Mouse (Mus musculus) WW6 (cell line): ENCODE data around the gene Mum1.

Experiments used
- DNase-seq: peaks from one replicate; pipeline ENCODE4 v3.0.0-alpha.2; 2013; ENCODE audit warnings: low read depth, low spot score

Gene Mum1

GRCm38 (mm10) chr10:80226416-80227165, at the start of gene Mum1:
Mum1 (plus strand) TSS chr10:80226434.
- peak; percentile 99 for DNase-seq

- no peak for DNase-seq
Measured at GRCm38 (mm10) chr10:80177441-80178279, 48.6 kb upstream of the Mum1 start.

- no peak for DNase-seq
Measured at GRCm38 (mm10) chr10:80179068-80180051, 46.9 kb upstream of the Mum1 start, which contains the start of gene Efna2. Efna2 (plus strand) TSS chr10:80179482.

GRCm38 (mm10) chr10:80180288-80180687, 45.9 kb upstream of the Mum1 start:
- DNase-seq = no peak

- no peak for DNase-seq
Measured at GRCm38 (mm10) chr10:80180823-80181222, 45.4 kb upstream of the Mum1 start.

- no peak for DNase-seq
Measured at GRCm38 (mm10) chr10:80182547-80182946, 43.7 kb upstream of the Mum1 start.

GRCm38 (mm10) chr10:80186649-80187048, 39.6 kb upstream of the Mum1 start:
- DNase-seq = no peak

- DNase-seq = no peak
Measured at GRCm38 (mm10) chr10:80187739-80188138, 38.5 kb upstream of the Mum1 start.

GRCm38 (mm10) chr10:80188453-80189024, 37.7 kb upstream of the Mum1 start:
- DNase-seq = no peak

GRCm38 (mm10) chr10:80189999-80190398, 36.2 kb upstream of the Mum1 start:
- no peak for DNase-seq

- no peak for DNase-seq
Measured at GRCm38 (mm10) chr10:80190491-80191051, 35.7 kb upstream of the Mum1 start.

GRCm38 (mm10) chr10:80193976-80194375, 32.3 kb upstream of the Mum1 start:
- no peak for DNase-seq

- DNase-seq = no peak
Measured at GRCm38 (mm10) chr10:80194441-80194840, 31.8 kb upstream of the Mum1 start.

- DNase-seq = no peak
Measured at GRCm38 (mm10) chr10:80196167-80196566, 30.1 kb upstream of the Mum1 start.

- no peak for DNase-seq
Measured at GRCm38 (mm10) chr10:80196778-80197581, 29.3 kb upstream of the Mum1 start.

GRCm38 (mm10) chr10:80199440-80200008, 26.7 kb upstream of the Mum1 start:
- DNase-seq = peak; percentile 77

GRCm38 (mm10) chr10:80200485-80200884, 25.7 kb upstream of the Mum1 start:
- no peak for DNase-seq

GRCm38 (mm10) chr10:80204055-80204454, 22.2 kb upstream of the Mum1 start:
- no peak for DNase-seq

GRCm38 (mm10) chr10:80207201-80207600, 19.0 kb upstream of the Mum1 start:
- DNase-seq = no peak

- DNase-seq = no peak
Measured at GRCm38 (mm10) chr10:80207676-80208075, 18.6 kb upstream of the Mum1 start.
